Mouse (Mus musculus) limb, embryonic 11.5 days (tissue): ENCODE data around the gene Krtap6-1. TPM values are rescaled to one million over a fixed set of nuclear protein-coding genes. Genes with fewer than 3 reads are reported as not detected.
"Not testable (repeated sequence)": the region's sequence is repeated elsewhere in the genome, so short reads cannot be mapped to it uniquely, and the experiment has no call there.

Experiments
- ATAC-seq: fragments of 200-750 bp; cut with Nextera tagmentation; 2 replicates; pipeline ENCODE4 v1.8.0; 2017; ENCODE audit warnings: low read depth; ENCODE audit not compliant: insufficient number of reproducible peaks, low FRiP score, low TSS enrichment
- DNase-seq: peaks from one replicate; pipeline ENCODE4 v3.0.0-alpha.2; 2015; ENCODE audit warnings: low spot score
- H3K27ac ChIP-seq: fragments of 300-500 bp; sonication (generic); replicated peaks from 2 replicates; pipeline ENCODE4 v1.5.1; 2014; ENCODE audit warnings: low read depth, mild to moderate bottlenecking, low read length
- H3K27me3 ChIP-seq: fragments of 300-500 bp; sonication (generic); 2 replicates; pipeline ENCODE4 v1.6.1; 2014; ENCODE audit warnings: mild to moderate bottlenecking, low read length, mixed read lengths; ENCODE audit not compliant: control insufficient read depth, insufficient read depth
- H3K36me3 ChIP-seq: fragments of 300-500 bp; sonication (generic); 2 replicates; pipeline ENCODE4 v1.6.1; 2014; ENCODE audit warnings: mild to moderate bottlenecking, low read length, moderate library complexity, mixed read lengths; ENCODE audit not compliant: control insufficient read depth, insufficient read depth
- H3K4me1 ChIP-seq: fragments of 300-500 bp; sonication (generic); 2 replicates; pipeline ENCODE4 v1.6.1; 2014; ENCODE audit warnings: low read length, mixed read lengths; ENCODE audit not compliant: control insufficient read depth, insufficient read depth
- H3K4me2 ChIP-seq: fragments of 300-500 bp; sonication (generic); 2 replicates; pipeline ENCODE4 v1.6.1; 2014; ENCODE audit warnings: low read depth, mild to moderate bottlenecking, moderate library complexity; ENCODE audit not compliant: severe bottlenecking
- H3K4me3 ChIP-seq: fragments of 300-500 bp; sonication (generic); 2 replicates; pipeline ENCODE4 v1.5.1; 2014; ENCODE audit warnings: low read depth, low read length
- H3K9ac ChIP-seq: fragments of 300-500 bp; sonication (generic); 2 replicates; pipeline ENCODE4 v1.6.1; 2014; ENCODE audit warnings: mild to moderate bottlenecking, low read length
- H3K9me3 ChIP-seq: fragments of 300-500 bp; sonication (generic); 2 replicates; pipeline ENCODE4 v1.6.1; 2016; ENCODE audit warnings: low read length; ENCODE audit not compliant: control insufficient read depth
- WGBS: fragments of 180-500 bp; shearing (Covaris S2); extraction: QIAGEN DNeasy Blood & Tissue Kit; methylation state at CpG from one replicate; pipeline ENCODE4 v1.1.7; 2014; 5-methylcytosine and 5-hydroxymethylcytosine counted together
- polyA plus RNA-seq: library from polyadenylated mRNA; unstranded; fragments of >200 nt; fragmentation: Nextera tagmentation; extraction: Ambion mirVana; gene quantifications from 2 replicates; pipeline ENCODE4 v1.2.1, GENCODE M21; 2014

Krtap6-1 gene
- polyA plus RNA-seq, result not detected in 2 replicates

DNA sequence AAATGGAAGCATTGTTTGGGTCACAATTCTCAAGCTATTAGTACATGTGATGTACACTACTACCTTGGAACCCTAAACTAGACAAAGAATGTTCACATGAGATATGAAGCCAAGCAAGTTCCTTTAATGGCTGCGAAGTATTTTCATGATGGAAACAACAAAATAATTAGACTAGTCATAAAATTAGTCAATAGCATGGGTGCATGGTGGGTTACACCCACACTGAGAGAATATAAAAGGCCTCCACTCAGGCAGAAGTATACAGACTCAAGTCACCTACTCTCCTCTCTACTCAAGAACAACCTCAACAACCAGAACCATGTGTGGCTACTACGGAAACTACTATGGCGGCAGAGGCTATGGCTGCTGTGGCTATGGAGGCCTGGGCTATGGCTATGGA, at the start of gene Krtap6-1:
Gene Krtap6-1, plus strand, starts transcription at position 301 of the 400 bp plus-strand sequence.
- H3K27me3 ChIP-seq, ATAC-seq, H3K4me2 ChIP-seq, H3K36me3 ChIP-seq, H3K9me3 ChIP-seq, H3K4me3 ChIP-seq, H3K4me1 ChIP-seq, H3K27ac ChIP-seq, DNase-seq, H3K9ac ChIP-seq: not testable (repeated sequence)
- WGBS, result 93% methylated on average over 3 of the region's 3 CpGs

DNA sequence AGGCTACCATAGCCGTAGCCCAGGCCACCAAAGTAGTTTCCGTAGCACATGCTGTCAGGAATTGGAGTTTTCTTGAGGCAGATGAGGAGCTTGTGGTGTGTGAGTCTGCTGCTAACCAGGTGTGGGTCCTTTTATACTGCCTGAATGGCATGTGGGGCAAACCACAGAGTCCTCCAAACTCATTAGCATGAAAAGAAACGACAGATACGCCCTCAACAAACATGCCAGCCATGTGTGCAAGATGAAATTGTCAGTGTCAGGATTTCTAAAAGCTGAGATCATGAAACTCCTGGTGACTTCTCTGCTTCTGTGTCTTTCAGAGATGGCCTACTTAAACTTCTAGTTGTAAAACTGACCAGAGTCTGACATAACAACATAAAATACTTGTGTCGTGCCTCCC, 20.8 kb upstream of the Krtap6-1 start, which contains the start of gene Krtap22-2:
Gene Krtap22-2, minus strand, starts transcription at position 101 of the 400 bp plus-strand sequence.
- Histone ChIP-seq H3K4me3 (no peak within 1 kb of the TSS), H3K36me3 (no peaks in the 10 kb centered on the region), H3K9me3 (no peaks in the 10 kb centered on the region), H3K27me3 (no peaks in the 10 kb centered on the region), H3K9ac (no peak within 1 kb of the TSS), H3K4me1 (no peaks in the 10 kb centered on the region), H3K4me2 (no peak within 1 kb of the TSS), H3K27ac (no peak within 1 kb of the TSS)
- DNase-seq (no peak), ATAC-seq (no peak)
- 81% methylated on average over 5 of the region's 5 CpGs for WGBS

DNA sequence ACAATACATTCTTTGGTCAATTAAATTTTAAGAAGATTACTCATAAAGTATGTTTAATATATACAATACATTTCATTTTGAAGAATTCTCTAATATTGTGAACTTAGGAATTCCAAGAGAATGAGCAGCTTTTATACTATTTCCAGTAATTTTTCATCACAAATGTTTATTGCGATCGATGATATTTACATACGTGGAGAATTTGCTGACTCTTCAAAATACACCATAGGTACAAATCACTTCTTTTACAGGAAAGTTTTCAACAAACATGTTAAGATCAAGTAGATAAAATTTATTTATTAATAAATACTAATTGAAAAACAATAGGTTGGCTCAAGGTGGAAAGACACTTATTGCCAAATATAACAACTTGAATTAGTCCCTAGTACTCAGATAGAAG, 17.5 kb upstream of the Krtap6-1 start:
- Histone ChIP-seq H3K4me3 (no peak overlapping the region), H3K27ac (no peak overlapping the region), H3K27me3 (no peaks in the 10 kb centered on the region), H3K36me3 (no peaks in the 10 kb centered on the region), H3K4me1 (no peaks in the 10 kb centered on the region), H3K9ac (no peak overlapping the region), H3K4me2 (no peak overlapping the region), H3K9me3 (no peaks in the 10 kb centered on the region)
- DNase-seq, result no peak
- 96% methylated on average over 3 of the region's 3 CpGs for WGBS
- no peak for ATAC-seq

DNA sequence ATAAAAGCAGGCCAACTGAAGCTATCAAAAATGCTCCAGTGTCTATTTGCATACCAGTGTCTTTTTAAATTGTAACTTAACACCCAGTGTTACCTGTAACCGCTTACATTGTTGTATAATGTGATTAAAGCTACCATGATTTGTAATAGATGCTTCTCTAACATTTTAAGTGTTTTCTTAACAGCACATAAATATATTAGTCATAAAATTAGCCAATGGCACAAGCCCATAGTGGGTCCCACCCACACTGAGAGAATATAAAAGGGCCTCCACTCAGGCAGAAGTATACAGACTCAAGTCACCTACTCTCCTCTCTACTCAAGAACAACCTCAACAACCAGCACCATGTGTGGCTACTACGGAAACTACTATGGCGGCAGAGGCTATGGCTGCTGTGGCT, 16.5 kb upstream of the Krtap6-1 start, which contains the start of gene Gm10229:
Gene Gm10229, plus strand, starts transcription at position 301 of the 400 bp plus-strand sequence.
- not testable (repeated sequence) for ATAC-seq, DNase-seq, H3K4me1 ChIP-seq, H3K9ac ChIP-seq, H3K27me3 ChIP-seq, H3K4me2 ChIP-seq, H3K27ac ChIP-seq, H3K36me3 ChIP-seq, H3K9me3 ChIP-seq, H3K4me3 ChIP-seq
- WGBS, result 96% methylated on average over 1 of the region's 3 CpGs

DNA sequence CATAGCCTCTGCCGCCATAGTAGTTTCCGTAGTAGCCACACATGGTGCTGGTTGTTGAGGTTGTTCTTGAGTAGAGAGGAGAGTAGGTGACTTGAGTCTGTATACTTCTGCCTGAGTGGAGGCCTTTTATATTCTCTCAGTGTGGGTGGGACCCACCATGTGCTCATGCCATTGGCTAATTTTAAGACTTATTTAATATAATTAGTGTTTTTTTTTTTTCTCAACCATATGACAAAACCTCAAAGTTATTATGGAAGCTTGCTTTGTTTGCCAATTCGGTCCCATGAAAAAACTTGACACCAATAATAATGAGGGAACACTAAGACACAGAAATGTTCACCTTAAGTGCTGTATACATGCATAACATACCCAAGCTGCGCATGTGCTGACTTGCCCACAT, 9.9 kb downstream of the Krtap6-1 start, which contains the start of gene Gm10228:
Gene Gm10228, minus strand, starts transcription at position 101 of the 400 bp plus-strand sequence.
- DNase-seq, H3K4me1 ChIP-seq, H3K4me2 ChIP-seq, H3K4me3 ChIP-seq, H3K9ac ChIP-seq, H3K27ac ChIP-seq, H3K9me3 ChIP-seq, H3K36me3 ChIP-seq, ATAC-seq, H3K27me3 ChIP-seq: not testable (repeated sequence)
- WGBS, result 89% methylated on average over 2 of the region's 4 CpGs

DNA sequence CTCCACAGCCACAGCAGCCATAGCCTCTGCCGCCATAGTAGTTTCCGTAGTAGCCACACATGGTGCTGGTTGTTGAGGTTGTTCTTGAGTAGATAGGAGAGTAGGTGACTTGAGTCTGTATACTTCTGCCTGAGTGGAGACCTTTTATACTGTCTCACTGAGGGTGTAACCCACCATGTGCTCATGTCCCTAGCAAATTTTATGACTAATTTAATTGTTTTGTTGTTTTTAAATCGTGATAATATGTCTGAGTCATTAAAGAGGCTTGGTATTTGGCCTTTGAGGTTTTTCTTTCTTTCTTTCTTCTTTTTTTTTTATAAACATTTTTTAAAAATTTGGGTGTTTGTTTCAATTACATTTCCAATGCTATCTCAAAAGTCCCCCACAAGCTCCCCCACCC, 16.3 kb downstream of the Krtap6-1 start, which contains the start of gene Krtap6-5:
Gene Krtap6-5, minus strand, starts transcription at position 101 of the 400 bp plus-strand sequence.
- DNase-seq (no peak), ATAC-seq (no peak)
- H3K4me2 ChIP-seq, result no peak within 1 kb of the TSS
- H3K27me3 ChIP-seq, result no peaks in the 10 kb centered on the region
- H3K36me3 ChIP-seq, result no peaks in the 10 kb centered on the region
- no peaks in the 10 kb centered on the region for H3K9me3 ChIP-seq
- no peak within 1 kb of the TSS for H3K9ac ChIP-seq
- H3K4me1 ChIP-seq, result no peaks in the 10 kb centered on the region
- H3K4me3 ChIP-seq, result no peak within 1 kb of the TSS
- WGBS, result 87% methylated on average over 3 of the region's 3 CpGs
- no peak within 1 kb of the TSS for H3K27ac ChIP-seq

DNA sequence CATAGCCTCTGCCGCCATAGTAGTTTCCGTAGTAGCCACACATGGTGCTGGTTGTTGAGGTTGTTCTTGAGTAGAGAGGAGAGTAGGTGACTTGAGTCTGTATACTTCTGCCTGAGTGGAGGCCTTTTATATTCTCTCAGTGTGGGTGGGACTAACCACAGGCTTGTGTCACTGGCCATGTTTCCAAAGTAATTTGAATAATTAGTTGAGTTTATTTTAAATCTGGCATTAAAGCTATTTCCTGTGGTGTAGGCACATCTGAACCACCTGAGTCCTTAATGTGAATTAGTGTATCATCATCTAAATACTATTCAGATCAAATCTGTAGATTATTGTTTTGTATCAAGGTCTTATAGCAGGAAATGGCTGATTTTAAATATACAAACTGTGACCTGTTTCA, 32.4 kb downstream of the Krtap6-1 start, which contains the start of gene 1110025L11Rik:
Gene 1110025L11Rik, minus strand, starts transcription at position 101 of the 400 bp plus-strand sequence.
- H3K27me3 ChIP-seq, ATAC-seq, H3K4me2 ChIP-seq, DNase-seq, H3K27ac ChIP-seq, H3K36me3 ChIP-seq, H3K4me1 ChIP-seq, H3K4me3 ChIP-seq, H3K9ac ChIP-seq, H3K9me3 ChIP-seq: not testable (repeated sequence)
- WGBS, result no CpG with 5 or more reads among the region's 2 CpGs

DNA sequence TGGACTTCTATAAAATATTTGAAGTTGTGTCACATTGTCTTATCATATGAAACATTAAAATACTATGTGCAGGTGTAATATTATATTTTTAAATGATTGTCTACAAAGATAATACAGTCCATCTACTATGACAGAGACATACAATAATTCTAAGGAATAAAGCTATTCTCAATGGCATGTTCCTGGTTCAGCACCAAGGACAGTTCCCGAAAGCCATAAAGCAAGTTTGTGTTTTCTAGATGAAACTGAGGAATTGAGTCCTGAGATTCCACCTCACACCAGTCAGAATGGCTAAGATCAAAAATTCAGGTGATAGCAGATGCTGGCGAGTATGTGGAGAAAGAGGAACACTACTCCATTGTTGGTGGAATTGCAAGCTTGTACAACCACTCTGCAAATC, 39.5 kb downstream of the Krtap6-1 start:
- H3K27ac ChIP-seq, ATAC-seq, H3K4me2 ChIP-seq, H3K27me3 ChIP-seq, H3K9ac ChIP-seq, H3K36me3 ChIP-seq, H3K4me1 ChIP-seq, H3K4me3 ChIP-seq, H3K9me3 ChIP-seq: not testable (repeated sequence)
- 62% methylated on average over 2 of the region's 2 CpGs for WGBS
- peak; percentile 66 for DNase-seq
